Mouse (Mus musculus) telencephalon, adult 2 months (tissue): ENCODE data around the gene 4930412O13Rik.

ENCODE experiments used
- DNase-seq: peaks from one replicate; pipeline ENCODE4 v3.0.0-alpha.2; 2011; ENCODE audit warnings: low read depth, low spot score

Gene 4930412O13Rik

DNA sequence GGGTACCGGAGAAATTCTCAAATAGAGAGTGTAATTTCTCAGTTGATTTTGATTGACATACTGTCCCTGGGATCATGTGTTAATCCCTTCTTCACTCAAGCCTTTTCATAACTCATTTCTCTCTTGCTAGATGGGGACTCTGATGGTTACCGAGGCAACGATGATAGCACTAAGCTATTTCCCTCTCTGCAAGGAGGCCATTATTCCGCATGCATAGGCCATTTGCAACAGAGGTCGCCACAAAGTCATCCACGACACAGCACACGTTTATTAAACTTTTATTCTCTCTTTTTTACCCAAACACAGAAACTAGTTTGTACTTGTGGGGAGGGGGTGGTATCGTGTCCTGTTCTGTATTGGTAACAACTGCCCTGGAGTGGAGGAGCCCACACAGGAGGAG, 16.8 kb downstream of the 4930412O13Rik start:
- no peak for DNase-seq

- DNase-seq, result no peak
Measured at GRCm38 (mm10) chr2:9903854-9904560, 23.0 kb downstream of the 4930412O13Rik start.

DNA sequence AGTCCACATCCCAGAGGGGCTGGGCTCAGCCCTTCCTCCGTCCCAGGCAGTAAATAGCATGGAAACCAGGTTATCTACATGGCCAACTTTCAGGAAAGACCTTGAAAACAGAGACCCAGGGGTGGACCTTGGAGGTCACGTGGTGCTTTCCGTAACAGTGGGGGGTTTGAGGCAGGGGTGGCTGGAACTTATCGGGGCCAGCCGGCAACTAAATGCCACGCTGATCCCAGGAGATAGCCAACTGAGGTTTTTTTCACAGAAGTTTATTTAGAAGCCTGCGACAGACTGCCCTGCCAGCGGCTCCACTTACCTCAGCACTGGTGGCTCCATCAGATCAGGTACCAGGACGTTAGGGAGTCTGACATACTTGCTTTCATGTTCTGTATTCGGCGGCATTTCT, 24.9 kb downstream of the 4930412O13Rik start:
- DNase-seq, result no peak

GRCm38 (mm10) chr2:9917602-9918001, 36.5 kb downstream of the 4930412O13Rik start:
- peak; percentile 11 for DNase-seq

DNA sequence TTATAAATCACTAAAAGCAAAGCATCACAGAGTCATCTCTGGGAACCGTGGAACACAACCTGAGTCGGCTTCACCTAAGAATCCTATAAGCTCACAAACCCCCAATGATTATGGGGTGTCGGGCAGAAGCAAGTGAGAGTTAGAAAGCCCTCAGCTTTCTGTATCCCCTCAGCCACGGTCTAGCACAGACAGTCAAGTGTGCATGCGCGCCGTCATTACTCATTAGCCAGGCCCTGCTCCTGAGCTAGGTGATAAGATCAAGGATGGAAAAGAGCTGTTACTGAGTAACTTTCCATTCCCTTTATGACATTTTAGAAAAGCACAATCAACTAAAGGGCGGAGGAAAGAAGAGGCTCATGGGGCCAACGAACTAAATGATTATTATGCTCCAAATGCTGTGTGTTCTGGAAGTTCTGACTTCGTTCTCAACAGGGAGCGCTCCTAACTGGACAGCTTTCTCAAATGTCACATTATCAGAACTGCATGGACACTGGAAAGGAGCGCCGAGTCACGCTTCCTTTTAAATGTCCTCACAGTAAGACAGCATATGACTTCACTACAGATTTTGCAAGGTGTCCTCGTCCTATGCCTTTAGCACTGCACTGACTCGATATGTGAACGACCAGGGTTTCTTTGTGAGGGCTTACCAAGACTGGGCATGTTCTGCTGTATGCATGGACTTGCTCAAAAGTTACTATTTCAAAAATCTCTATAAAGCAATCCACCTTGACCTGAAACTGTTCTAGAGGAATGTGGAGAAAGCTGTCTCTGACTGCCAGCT, 37.8 kb downstream of the 4930412O13Rik start:
- DNase-seq, result no peak

DNA sequence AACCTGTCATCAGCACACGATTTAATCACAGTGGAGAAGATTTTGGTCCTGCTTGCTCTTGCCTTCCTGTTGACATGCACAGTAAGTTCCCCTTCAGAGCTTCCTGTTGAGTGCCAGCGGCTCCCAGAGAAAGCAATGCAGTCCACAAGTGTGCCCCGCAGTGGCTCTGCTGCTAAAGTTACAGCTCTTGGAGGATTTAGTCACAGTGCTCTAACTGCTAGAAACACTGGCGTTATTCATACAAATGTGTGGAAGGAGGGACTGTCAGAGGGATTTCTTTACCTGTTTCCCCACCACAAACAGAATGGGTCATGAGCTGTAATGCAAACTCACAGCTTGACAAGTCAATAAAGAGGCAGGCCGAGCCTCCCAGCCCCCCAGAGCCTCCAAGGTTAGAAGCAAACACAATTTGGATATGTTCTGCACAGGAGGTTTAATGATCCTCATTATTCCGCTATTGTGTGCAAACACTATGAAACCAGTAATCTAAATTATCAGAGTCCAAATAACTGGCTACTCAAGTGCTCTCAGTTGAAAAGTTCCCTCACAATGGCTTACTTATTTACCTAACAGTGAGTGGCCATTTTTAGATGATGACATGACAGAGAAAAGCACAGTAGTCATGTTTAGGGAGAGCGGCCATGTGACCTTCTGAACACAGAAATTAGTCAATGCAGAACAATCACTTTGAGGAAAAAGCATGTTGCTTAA, 45.3 kb downstream of the 4930412O13Rik start:
- no peak for DNase-seq

GRCm38 (mm10) chr2:9926905-9927283, 45.8 kb downstream of the 4930412O13Rik start:
- no peak for DNase-seq
